In genomic region chr5:32745705-32746655, GRCm38 (mm10) we compare ENCODE assay signal across 8 mouse cellular contexts. TPM values are rescaled to one million over a fixed set of nuclear protein-coding genes. Genes with fewer than 3 reads are reported as not detected.
DNase-seq lines count a peak whose midpoint lies in the region; ATAC-seq and TF ChIP-seq lines count a peak whose summit lies in the region.

No protein-coding gene starts in this region.

- peaks cover 59% of the 10 kb centered on the region for H3K36me3 ChIP-seq in G1E (replicated peaks)
- H3K36me3 ChIP-seq in hindbrain, embryonic 10.5 days = no peaks in the 10 kb centered on the region

- ATAC-seq in G1E (ENCODE audit: extremely low read depth, insufficient number of reproducible peaks, low FRiP score, poor library complexity, severe bottlenecking) = peak; percentile 91

- 30% methylated on average over 10 of the region's 10 CpGs for WGBS in cerebellum, adult 2 months
- WGBS in hindbrain, embryonic 10.5 days = 8% methylated on average over 10 of the region's 10 CpGs

- H3K27me3 ChIP-seq in G1E (ENCODE audit: insufficient read depth, low read length) = no peaks in the 10 kb centered on the region
- H3K27me3 ChIP-seq in cerebellum, adult 2 months (ENCODE audit: control insufficient read depth, insufficient read depth, low read length) = no peaks in the 10 kb centered on the region
- H3K27me3 ChIP-seq in hindbrain, embryonic 10.5 days (ENCODE audit: insufficient read depth, poor library complexity, severe bottlenecking) = no peaks in the 10 kb centered on the region

- H3K4me1 ChIP-seq in G1E (ENCODE audit: insufficient read depth, low read depth, low read length) = peaks cover 42% of the 10 kb centered on the region
- peaks cover 21% of the 10 kb centered on the region for H3K4me1 ChIP-seq in cerebellum, adult 2 months (ENCODE audit: control insufficient read depth, insufficient read depth, low read length)
- peaks cover 46% of the 10 kb centered on the region for H3K4me1 ChIP-seq in hindbrain, embryonic 10.5 days (replicated peaks)

- H3K9me3 ChIP-seq in G1E (replicated peaks) = no peaks in the 10 kb centered on the region
- H3K9me3 ChIP-seq in hindbrain, embryonic 10.5 days = no peaks in the 10 kb centered on the region

- H3K27ac ChIP-seq in cerebellum, adult 2 months (ENCODE audit: insufficient read depth, low read length) = no peak overlapping the region; the same call in 1 of the 2 replicates
- H3K27ac ChIP-seq in hindbrain, embryonic 10.5 days = peak overlapping the region; percentile 82

- DNase-seq in G1E (ENCODE audit: low spot score) = peak; percentile 80
- peak; percentile 37 to 54 for DNase-seq in cerebellum, adult 2 months
- peak; percentile 61 to 62 for DNase-seq in frontal cortex, postnatal 10 days (ENCODE audit: low spot score in 2 of 2)
- peak; percentile 64 for DNase-seq in hindbrain, embryonic 10.5 days (ENCODE audit: low spot score)
- peak; percentile 60 to 65 for DNase-seq in layer of hippocampus, postnatal 36 days
- peak; percentile 95 for DNase-seq in lung, postnatal 10 days
- DNase-seq in ovary, postnatal 10 days (ENCODE audit: low spot score) = peak; percentile 52
- DNase-seq in thymus, postnatal 25 days = peak; percentile 12

- no peak for TF ChIP-seq POLR2A in cerebellum, adult 2 months (IDR thresholded peaks at IDR 0.05; ENCODE audit: borderline replicate concordance, insufficient read depth, low read length)

- peak overlapping the region; percentile 70 for H3K4me3 ChIP-seq in G1E (ENCODE audit: low read depth, low read length)
- H3K4me3 ChIP-seq in cerebellum, adult 2 months (replicated peaks; ENCODE audit: insufficient read depth, low read depth, low read length) = peak overlapping the region; percentile 59
- peak overlapping the region; percentile 47 for H3K4me3 ChIP-seq in hindbrain, embryonic 10.5 days

- no peak for TF ChIP-seq CTCF in G1E (IDR thresholded peaks at IDR 0.05; ENCODE audit: low read depth, low read length)
- TF ChIP-seq CTCF in cerebellum, adult 2 months (IDR thresholded peaks at IDR 0.05; ENCODE audit: borderline replicate concordance, insufficient read depth, low read depth, low read length) = no peak

RNA-seq across cellular contexts. Expression of gene Pisd, which starts 39.5 kb away (rescaled TPM):
- total RNA-seq in G1E (2014; fragmentation: Nextera tagmentation) = 22.3 and 24.2 TPM in 2 replicates
- total RNA-seq in G1E (2017) = 20.9 and 26.8 TPM in 2 replicates
- 12.7 and 19.1 TPM in 2 replicates for polyA plus RNA-seq in G1E (2012)
- 60.3 and 62.9 TPM in 2 replicates for polyA plus RNA-seq in cerebellum, adult 2 months (2012; rRNA removed)
- polyA plus RNA-seq in hindbrain, embryonic 10.5 days (2016; fragmentation: Nextera tagmentation; extraction: Ambion mirVana) = 79.6 and 88.3 TPM in 2 replicates
- total RNA-seq in layer of hippocampus, postnatal 36 days (2021) = 10 to 100 TPM; 64.1 to 68.3 TPM

Comparison
In these comparisons a context has a peak if more than half of its experiments do, and no peak if none do; other contexts are left out.
1. DNase-seq: peak in every context shown above with its lines; median percentile 95 in lung, postnatal 10 days; 80 in G1E; 64 in hindbrain, embryonic 10.5 days; 62 in layer of hippocampus, postnatal 36 days; 62 in frontal cortex, postnatal 10 days; 52 in ovary, postnatal 10 days; 46 in cerebellum, adult 2 months; 12 in thymus, postnatal 25 days.